Mouse (Mus musculus) gastrocnemius, postnatal 10 days (tissue): ENCODE results near the gene E030030I06Rik. TPM values are rescaled to one million over a fixed set of nuclear protein-coding genes. Genes with fewer than 3 reads are reported as not detected.
A peak's percentile ranks its signal among the peaks of the same experiment; 100 is the strongest.
"Not testable (repeated sequence)": the region's sequence is repeated elsewhere in the genome, so short reads cannot be mapped to it uniquely, and the experiment has no call there.

Source experiments
- DNase-seq: peaks from one replicate; pipeline ENCODE4 v3.0.0; 2021; ENCODE audit warnings: mixed read lengths
- long read RNA-seq, 2 experiments: library from polyadenylated mRNA; stranded (forward); transcript quantifications; one replicate each; pipeline ENCODE4 v2.0.0; 2021
- total RNA-seq, 2 experiments: library from RNA; stranded (reverse); gene quantifications; 2 replicates each; pipeline ENCODE4 v1.2.3; 2021

E030030I06Rik gene
- total RNA-seq, result 1 to 10 TPM in 1 of 2 experiments, under 1 TPM in 1; 0.52 to 2.8 TPM
- long read RNA-seq, experiment 1, partial matches to known transcripts, result 0 of 2 reads
- long read RNA-seq, experiment 1, other reads (novel, unspliced or antisense), result 0 of 2 reads
- long read RNA-seq, experiment 2, partial matches to known transcripts, result 0 of 1 reads
- long read RNA-seq, experiment 2, other reads (novel, unspliced or antisense), result 0 of 1 reads

DNA sequence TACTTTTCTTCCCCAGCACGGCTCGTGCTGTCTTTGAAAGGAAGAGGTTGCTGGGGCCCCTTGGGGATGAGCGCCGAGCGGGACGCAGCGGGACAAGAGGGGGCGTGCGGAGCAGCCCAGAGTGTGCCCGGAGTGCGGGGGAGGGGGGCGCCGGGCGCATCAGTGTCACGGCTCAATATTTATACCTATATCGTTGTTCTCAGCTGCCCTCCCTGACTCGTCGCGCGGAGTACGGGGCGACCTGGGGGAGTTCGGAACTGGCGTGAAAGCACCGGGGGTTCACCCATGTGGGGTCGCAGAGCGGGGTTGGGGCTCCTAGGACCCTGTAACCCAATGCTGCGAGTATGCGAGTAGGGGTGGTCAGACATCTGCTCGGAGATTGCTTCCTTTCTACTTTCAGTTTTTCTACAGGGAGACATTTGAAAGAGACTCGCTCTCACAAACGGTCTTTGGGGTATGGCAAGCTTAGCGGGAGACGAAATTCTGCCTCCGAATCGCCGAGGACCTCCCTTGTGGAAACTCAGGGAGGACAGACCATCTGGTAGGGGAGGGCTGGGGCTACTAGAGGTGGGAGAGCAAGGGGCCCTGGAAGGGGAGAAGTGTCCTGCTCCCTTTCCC, at the start of gene E030030I06Rik:
Gene E030030I06Rik, minus strand, starts transcription at position 198 of the 618 bp plus-strand sequence.
- peak; percentile 21 for DNase-seq

DNA sequence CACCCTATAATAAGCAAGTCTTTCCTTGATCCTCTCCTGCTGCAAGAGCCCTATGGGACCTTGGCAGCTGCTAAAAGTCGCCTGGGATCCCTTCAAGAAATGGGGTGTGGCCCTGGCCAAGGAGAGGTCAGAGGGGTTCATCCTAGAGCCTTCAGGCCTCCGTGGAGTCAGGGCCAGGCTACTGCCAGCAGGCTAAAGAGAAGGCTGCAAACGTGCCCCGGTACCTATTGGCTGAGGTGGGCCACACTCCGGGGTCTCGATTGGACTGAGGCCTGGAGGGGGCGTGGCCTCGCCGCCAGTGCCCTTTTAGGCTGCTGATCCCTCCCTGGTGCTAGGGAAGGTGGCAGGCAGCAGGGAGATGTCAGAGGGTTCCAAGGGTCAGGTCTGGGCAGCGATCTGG, 42.0 kb upstream of the E030030I06Rik start:
- not testable (repeated sequence) for DNase-seq

DNA sequence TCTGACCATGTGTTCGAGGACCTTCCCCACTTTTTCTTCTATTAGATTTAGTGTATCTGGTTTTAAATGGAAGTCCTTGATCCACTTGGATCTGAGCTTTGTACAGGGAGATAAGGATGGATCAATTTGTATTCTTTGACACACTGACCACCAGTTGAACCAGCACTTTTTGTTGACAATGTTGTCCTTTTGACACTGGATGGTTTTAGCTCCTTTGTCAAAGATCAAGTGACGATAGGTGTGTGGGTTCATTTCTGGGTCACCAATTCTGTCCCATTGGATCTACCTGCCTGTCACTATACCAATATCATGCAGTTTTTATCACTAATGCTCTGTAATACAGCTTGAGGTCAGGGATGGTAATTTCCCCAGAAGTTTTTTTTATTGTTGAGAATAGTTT, 27.4 kb upstream of the E030030I06Rik start:
- DNase-seq, result not testable (repeated sequence)

- DNase-seq, result not testable (repeated sequence)
Observed at GRCm38 (mm10) chr10:22174190-22174487, 25.1 kb upstream of the E030030I06Rik start.

DNA sequence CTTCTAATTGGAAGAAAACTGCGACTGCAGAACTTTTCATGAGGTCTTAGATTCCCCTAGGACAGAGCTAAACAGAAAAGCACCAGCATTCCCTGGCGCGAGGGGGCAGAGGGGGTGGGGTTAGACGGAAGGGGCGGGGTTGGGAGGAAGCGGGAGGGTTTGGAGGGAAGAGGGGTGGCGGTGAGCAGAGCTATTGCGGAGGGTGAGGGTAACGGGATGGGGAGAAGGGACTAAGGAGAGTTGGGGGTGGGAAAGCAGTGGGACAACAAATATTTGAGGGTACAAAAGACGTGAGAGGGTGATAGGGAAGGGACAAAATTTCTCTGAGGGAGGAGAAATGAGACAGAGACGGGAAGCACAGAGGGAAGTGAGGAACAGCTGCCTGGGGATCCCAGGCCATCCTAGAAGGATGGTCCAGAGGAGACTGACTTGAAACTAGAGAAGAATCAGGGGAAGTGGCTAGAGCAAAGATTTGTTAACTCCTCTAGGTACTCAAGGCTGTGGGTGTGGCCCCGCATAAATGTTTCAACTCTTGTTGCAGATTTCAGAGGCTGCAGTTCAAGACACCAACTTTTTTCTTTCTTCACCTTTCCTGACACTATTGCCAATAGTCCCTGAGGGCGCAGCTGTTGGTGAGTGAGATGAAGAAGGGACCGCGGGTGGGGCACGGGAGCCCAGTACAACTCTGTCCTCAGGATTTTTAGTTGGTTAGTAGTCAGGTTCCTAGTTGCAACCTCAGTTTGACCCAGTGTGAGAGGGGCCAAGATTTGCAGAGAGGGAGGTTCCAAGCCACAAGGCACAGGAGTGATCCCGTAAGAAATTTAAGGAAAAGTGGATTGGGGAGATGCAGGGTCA, 24.5 kb upstream of the E030030I06Rik start:
- DNase-seq, result not testable (repeated sequence)

GRCm38 (mm10) chr10:22172431-22173334, 23.6 kb upstream of the E030030I06Rik start:
- DNase-seq, result not testable (repeated sequence)

- not testable (repeated sequence) for DNase-seq
Observed at GRCm38 (mm10) chr10:22169116-22169515, 20.0 kb upstream of the E030030I06Rik start.

DNA sequence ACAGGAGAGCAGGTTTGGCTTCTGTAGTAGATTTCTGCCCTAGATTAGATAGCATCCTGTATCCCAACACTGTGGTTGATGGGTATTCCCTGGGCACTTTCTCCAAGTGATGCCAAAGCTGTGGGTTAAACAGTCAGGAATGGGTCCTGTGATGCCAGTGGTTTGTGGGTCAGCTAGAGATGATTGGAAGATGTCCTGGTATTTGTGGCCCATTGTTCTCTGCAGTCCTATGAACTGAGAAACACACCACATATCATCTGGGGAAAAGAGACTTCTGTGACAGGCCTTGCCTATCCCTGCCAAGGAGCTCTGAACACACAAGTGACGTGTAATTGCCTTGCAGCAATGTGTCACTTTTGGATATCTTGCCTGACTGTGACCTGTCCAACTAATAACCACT, 18.0 kb upstream of the E030030I06Rik start:
- DNase-seq, result not testable (repeated sequence)

- DNase-seq, result not testable (repeated sequence)
Observed at GRCm38 (mm10) chr10:22166025-22166424, 17.0 kb upstream of the E030030I06Rik start.

DNA sequence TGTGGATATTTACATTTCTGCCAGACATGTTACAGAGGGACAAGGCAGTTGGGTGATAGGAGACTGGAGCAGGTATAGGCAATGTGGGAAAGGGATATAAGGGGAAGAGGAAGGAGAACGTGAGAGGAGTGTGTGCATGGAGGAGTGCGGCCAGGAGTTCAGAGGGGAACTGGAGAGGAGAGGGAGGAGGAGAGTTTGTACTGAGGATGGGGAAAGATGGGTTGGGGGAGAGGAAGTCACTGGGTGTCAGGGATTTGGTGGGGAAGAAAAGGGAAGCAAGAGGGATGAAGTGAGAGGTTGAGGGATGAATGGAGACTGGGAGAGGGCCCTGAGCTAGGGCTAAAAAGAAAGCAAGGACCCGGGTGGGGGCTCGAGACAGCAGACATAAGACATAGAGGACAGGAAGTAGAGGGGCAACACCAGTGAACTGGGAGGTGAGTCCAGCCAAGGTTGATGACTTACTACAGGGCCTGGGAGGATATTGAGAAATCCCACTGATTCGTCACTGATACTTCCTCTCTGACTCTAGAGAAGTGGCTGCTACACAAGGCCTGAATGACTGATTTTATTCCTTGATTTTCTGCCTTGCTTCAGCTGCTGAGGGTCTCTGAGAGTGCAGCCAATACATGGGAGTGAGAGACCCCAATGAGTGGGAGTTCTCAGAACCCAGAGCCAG, 16.4 kb upstream of the E030030I06Rik start:
- not testable (repeated sequence) for DNase-seq

DNA sequence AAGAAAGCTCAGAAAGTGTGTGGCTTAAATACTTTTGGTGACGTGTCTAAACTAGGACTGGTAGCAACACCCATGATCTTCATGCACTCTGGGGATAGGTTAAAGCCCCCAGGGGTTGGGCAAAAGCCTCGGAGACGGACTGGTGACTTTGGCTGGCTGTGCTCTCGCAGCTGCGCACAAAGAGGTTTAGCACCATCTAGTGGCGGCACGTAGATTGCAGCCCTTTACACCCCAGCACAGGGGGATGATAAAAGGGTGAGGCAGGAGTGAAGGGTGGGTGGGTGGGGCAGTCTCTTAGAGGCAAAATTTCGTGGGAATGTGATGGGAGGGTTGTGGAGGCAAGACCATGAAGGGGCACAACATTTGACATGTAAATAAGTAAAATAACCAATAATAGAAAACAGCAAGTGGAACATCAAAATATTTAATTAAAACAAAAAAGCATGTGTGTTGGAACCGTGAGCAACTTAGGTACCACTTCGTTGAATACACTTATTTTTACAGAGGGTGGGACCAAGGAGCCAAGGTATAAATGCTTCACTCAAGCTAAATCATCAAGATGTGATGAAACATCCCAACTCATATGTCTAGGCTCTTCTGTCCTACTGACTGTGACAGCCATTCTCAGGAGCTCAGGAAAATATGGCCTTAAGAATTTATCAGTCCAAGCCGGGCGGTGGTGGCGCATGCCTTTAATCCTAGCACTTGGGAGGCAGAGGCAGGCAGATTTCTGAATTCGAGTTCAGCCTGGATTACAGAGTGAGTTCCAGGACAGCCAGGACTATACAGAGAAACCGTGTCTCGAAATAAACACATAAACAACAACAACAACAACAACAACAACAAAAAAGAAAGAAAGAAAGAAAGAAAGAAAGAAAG, 14.9 kb upstream of the E030030I06Rik start:
- DNase-seq, result peak; percentile 74

DNA sequence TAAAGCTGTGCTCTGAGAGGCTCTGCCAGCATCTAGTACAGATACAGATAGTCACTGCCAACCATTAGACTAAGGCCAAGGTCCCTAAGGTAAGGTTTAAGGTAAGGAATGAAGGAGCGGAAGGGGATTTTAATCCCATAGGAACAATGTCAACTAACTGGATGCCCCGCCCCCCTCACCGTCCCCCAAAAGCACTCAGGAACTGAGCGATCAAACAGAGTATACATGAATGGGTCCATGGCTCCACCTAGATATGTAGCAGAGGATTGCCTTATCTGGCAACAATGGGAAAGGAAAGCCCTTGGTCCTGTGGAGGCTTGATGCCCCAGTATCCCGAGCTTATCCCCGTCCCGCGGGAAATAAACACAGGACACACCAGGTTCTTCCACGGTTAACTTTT, 14.2 kb upstream of the E030030I06Rik start:
- not testable (repeated sequence) for DNase-seq

DNA sequence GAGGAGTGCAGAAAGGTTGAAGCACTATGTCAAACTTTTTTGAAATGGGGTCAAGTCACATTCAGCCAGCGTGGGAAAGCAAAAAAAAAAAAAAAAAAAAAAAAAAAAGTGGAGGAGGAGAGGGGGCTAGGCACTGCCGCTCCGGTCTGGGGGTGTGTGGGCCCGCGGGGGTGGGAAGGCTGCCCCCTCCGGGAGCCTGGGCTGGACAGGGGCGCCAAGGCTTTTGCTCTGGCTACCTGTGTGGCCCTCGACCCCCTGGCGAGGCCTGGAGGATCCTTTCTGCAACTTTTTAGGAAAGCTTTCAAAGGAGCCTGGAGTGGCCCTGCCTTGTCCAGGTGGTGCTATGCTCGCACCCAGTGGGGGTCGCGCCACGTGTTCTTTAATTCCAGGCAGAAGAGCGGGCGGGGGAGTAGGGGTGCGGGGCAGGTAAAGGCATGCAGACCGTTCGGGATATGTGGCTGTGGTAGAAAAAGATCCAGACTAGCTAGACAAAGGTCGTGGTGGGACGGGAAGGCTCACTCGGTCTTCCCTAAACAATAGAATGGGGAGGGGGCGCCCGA, 10.6 kb upstream of the E030030I06Rik start:
- no peak for DNase-seq

GRCm38 (mm10) chr10:22159131-22159561, 10.1 kb upstream of the E030030I06Rik start:
- DNase-seq, result no peak

- DNase-seq, result peak; percentile 59
Observed at GRCm38 (mm10) chr10:22158310-22158999, 9.4 kb upstream of the E030030I06Rik start, which contains the start of the genes Raet1e and H60b. TSS of gene Raet1e (plus strand) at chr10:22158569. TSS of gene H60b (plus strand) at chr10:22158586.

DNA sequence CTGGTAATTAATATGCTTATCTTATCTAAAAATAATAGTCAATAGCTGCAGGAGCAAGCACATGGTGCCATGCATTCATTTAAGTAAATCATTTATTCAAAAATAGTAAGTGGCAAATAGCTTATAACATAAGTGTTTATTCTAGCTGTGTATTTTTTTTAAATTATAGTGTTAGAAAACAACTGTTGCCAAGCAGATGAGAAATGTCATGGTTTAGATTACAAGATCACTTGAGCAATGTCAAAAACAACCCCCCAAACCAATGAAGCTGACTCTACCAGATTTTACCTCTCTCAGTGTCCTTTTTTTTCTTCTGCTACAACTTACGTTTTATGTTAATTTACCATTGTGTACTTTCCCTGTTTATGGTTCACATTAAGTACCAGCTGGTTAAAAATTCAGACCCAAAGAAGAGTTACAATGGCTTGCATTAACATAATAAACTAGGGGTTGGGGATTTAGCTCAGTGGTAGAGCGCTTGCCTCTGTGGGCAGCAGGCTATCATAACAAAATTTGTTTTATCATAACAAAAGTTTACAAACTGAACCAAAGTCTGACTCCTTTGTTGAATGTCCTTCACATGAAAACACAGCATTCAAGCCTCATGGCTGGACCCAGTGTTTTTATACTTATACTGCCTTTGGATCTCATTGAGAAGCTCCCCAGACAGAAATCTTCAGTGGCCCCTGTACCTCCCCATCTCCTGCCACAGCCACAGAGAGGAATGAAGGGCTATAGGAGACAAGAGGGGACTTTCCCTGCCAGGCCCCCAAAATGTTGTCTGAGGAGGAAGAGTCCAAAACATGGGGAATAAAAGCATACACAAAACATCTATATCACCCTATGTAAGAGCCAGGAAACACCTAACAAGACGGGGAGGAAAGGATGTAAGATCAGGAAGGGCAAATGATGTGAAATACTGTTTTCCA, 6.1 kb upstream of the E030030I06Rik start:
- no peak for DNase-seq

- DNase-seq, result peak; percentile 18
Observed at GRCm38 (mm10) chr10:22154127-22154526, 5.1 kb upstream of the E030030I06Rik start.

DNA sequence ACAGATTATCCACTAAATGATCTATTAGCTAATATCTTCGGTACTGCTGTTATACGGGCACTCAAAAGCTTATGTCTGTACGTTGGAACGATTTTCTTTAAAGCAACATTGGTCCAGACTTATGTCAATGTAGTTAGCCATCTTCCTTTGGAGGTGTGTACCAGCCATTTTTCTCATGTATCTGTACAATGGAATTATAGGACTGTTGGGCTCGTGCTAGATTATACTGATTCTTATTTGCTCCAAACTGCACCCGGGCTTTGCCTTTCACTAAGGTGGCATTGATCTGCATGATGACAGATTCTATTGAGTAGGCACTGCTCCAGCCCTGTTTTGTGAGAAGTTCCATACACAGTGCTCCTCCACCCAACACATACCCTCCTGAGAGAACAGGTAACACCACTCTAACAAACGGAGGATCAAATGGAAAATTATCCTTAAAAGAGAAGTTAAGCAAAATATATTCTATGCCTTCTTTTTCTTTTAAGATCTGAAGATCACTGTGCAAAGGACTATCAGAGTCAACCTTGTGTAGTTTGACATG, 4.1 kb upstream of the E030030I06Rik start:
- DNase-seq, result not testable (repeated sequence)
